Mouse (Mus musculus): ENCODE results near the gene Birc5. TPM values are rescaled to one million over a fixed set of nuclear protein-coding genes. Genes with fewer than 3 reads are reported as not detected.
"Not testable (repeated sequence)": the region's sequence is repeated elsewhere in the genome, so short reads cannot be mapped to it uniquely, and the experiment has no call there.

Birc5 gene
- polyA plus RNA-seq, 1 experiment from 2014 or later = 244 TPM

GRCm38 (mm10) chr11:117814704-117815366, 34.2 kb upstream of the Birc5 start:
- Histone ChIP-seq H3K27me3 (ENCODE audit: control insufficient read depth, insufficient read depth, low read length) (no peaks in the 10 kb centered on the region), H3K36me3 (ENCODE audit: control insufficient read depth, insufficient read depth) (peaks cover 45% of the 10 kb centered on the region), H3K4me1 (ENCODE audit: control insufficient read depth, insufficient read depth, low read length) (peaks cover 45% of the 10 kb centered on the region), H3K4me3 (ENCODE audit: low read length) (no peak overlapping the region), H3K27ac (ENCODE audit: low read length) (peak overlapping the region; percentile 60), H3K9me3 (replicated peaks; ENCODE audit: control insufficient read depth, low read length) (no peaks in the 10 kb centered on the region), H3K4me2 (ENCODE audit: low read depth, low read length) (no peak overlapping the region), H3K9ac (ENCODE audit: low read length) (no peak overlapping the region; the same call in 1 of the 2 replicates)
- ATAC-seq (replicated peaks; ENCODE audit: extremely low read depth, insufficient read depth, low FRiP score) = no peak
- WGBS = 82% methylated on average over 6 of the region's 6 CpGs

GRCm38 (mm10) chr11:117815850-117816249, 33.2 kb upstream of the Birc5 start:
- ATAC-seq (replicated peaks; ENCODE audit: extremely low read depth, insufficient read depth, low FRiP score); H3K4me2 ChIP-seq (ENCODE audit: low read depth, low read length); H3K27me3 ChIP-seq (ENCODE audit: control insufficient read depth, insufficient read depth, low read length); H3K4me3 ChIP-seq (ENCODE audit: low read length); H3K9me3 ChIP-seq (replicated peaks; ENCODE audit: control insufficient read depth, low read length); H3K9ac ChIP-seq (ENCODE audit: low read length); H3K27ac ChIP-seq (ENCODE audit: low read length): not testable (repeated sequence)
- peaks cover 46% of the 10 kb centered on the region for H3K4me1 ChIP-seq (ENCODE audit: control insufficient read depth, insufficient read depth, low read length)
- H3K36me3 ChIP-seq (ENCODE audit: control insufficient read depth, insufficient read depth) = peaks cover 53% of the 10 kb centered on the region
- WGBS = 78% methylated on average over 9 of the region's 9 CpGs

- Histone ChIP-seq H3K9me3 (replicated peaks; ENCODE audit: control insufficient read depth, low read length) (no peaks in the 10 kb centered on the region), H3K4me1 (ENCODE audit: control insufficient read depth, insufficient read depth, low read length) (peaks cover 40% of the 10 kb centered on the region), H3K4me3 (ENCODE audit: low read length) (no peak overlapping the region), H3K27ac (ENCODE audit: low read length) (no peak overlapping the region), H3K36me3 (ENCODE audit: control insufficient read depth, insufficient read depth) (peaks cover 54% of the 10 kb centered on the region), H3K9ac (ENCODE audit: low read length) (no peak overlapping the region), H3K4me2 (ENCODE audit: low read depth, low read length) (no peak overlapping the region), H3K27me3 (ENCODE audit: control insufficient read depth, insufficient read depth, low read length) (no peaks in the 10 kb centered on the region)
- ATAC-seq (replicated peaks; ENCODE audit: extremely low read depth, insufficient read depth, low FRiP score) = no peak
- 88% methylated on average over 12 of the region's 13 CpGs for WGBS
Measured at GRCm38 (mm10) chr11:117816389-117816996, 32.6 kb upstream of the Birc5 start.

GRCm38 (mm10) chr11:117819095-117819494, 30.0 kb upstream of the Birc5 start:
- H3K9ac ChIP-seq (ENCODE audit: low read length) = peak overlapping the region; percentile 48
- 50% methylated on average over 8 of the region's 8 CpGs for WGBS
- H3K4me1 ChIP-seq (ENCODE audit: control insufficient read depth, insufficient read depth, low read length) = peaks cover 53% of the 10 kb centered on the region
- peak overlapping the region; percentile 94 for H3K27ac ChIP-seq (ENCODE audit: low read length)
- peak; percentile 79 for ATAC-seq (replicated peaks; ENCODE audit: extremely low read depth, insufficient read depth, low FRiP score)
- H3K27me3 ChIP-seq (ENCODE audit: control insufficient read depth, insufficient read depth, low read length) = no peaks in the 10 kb centered on the region
- H3K4me3 ChIP-seq (ENCODE audit: low read length) = no peak overlapping the region
- H3K9me3 ChIP-seq (replicated peaks; ENCODE audit: control insufficient read depth, low read length) = no peaks in the 10 kb centered on the region
- H3K4me2 ChIP-seq (ENCODE audit: low read depth, low read length) = peak overlapping the region; percentile 43
- H3K36me3 ChIP-seq (ENCODE audit: control insufficient read depth, insufficient read depth) = peaks cover 54% of the 10 kb centered on the region

GRCm38 (mm10) chr11:117820173-117820572, 28.9 kb upstream of the Birc5 start:
- no peak for ATAC-seq (replicated peaks; ENCODE audit: extremely low read depth, insufficient read depth, low FRiP score)
- Histone ChIP-seq H3K4me3 (ENCODE audit: low read length) (no peak overlapping the region), H3K4me2 (ENCODE audit: low read depth, low read length) (no peak overlapping the region), H3K27ac (ENCODE audit: low read length) (peak overlapping the region; percentile 94), H3K9me3 (replicated peaks; ENCODE audit: control insufficient read depth, low read length) (no peaks in the 10 kb centered on the region), H3K4me1 (ENCODE audit: control insufficient read depth, insufficient read depth, low read length) (peaks cover 50% of the 10 kb centered on the region), H3K27me3 (ENCODE audit: control insufficient read depth, insufficient read depth, low read length) (no peaks in the 10 kb centered on the region), H3K36me3 (ENCODE audit: control insufficient read depth, insufficient read depth) (peaks cover 48% of the 10 kb centered on the region), H3K9ac (ENCODE audit: low read length) (peak overlapping the region; percentile 33; the same call in 1 of the 2 replicates)
- 90% methylated on average over 7 of the region's 7 CpGs for WGBS

GRCm38 (mm10) chr11:117821868-117822267, 27.2 kb upstream of the Birc5 start:
- H3K36me3 ChIP-seq (ENCODE audit: control insufficient read depth, insufficient read depth) = peaks cover 38% of the 10 kb centered on the region
- ATAC-seq (replicated peaks; ENCODE audit: extremely low read depth, insufficient read depth, low FRiP score) = no peak
- no peaks in the 10 kb centered on the region for H3K27me3 ChIP-seq (ENCODE audit: control insufficient read depth, insufficient read depth, low read length)
- no peak overlapping the region for H3K4me3 ChIP-seq (ENCODE audit: low read length)
- no peak overlapping the region for H3K4me2 ChIP-seq (ENCODE audit: low read depth, low read length)
- no peaks in the 10 kb centered on the region for H3K9me3 ChIP-seq (replicated peaks; ENCODE audit: control insufficient read depth, low read length)
- peak overlapping the region; percentile 17; the same call in 1 of the 2 replicates for H3K27ac ChIP-seq (ENCODE audit: low read length)
- H3K4me1 ChIP-seq (ENCODE audit: control insufficient read depth, insufficient read depth, low read length) = peaks cover 62% of the 10 kb centered on the region
- H3K9ac ChIP-seq (ENCODE audit: low read length) = no peak overlapping the region
- 93% methylated on average over 9 of the region's 9 CpGs for WGBS

GRCm38 (mm10) chr11:117822728-117823241, 26.3 kb upstream of the Birc5 start:
- peak overlapping the region; percentile 90 for H3K4me2 ChIP-seq (ENCODE audit: low read depth, low read length)
- peak overlapping the region; percentile 54 for H3K9ac ChIP-seq (ENCODE audit: low read length)
- ATAC-seq (replicated peaks; ENCODE audit: extremely low read depth, insufficient read depth, low FRiP score) = no peak
- 36% methylated on average over 7 of the region's 7 CpGs for WGBS
- H3K9me3 ChIP-seq (replicated peaks; ENCODE audit: control insufficient read depth, low read length) = no peaks in the 10 kb centered on the region
- H3K27ac ChIP-seq (ENCODE audit: low read length) = peak overlapping the region; percentile 76
- no peak overlapping the region for H3K4me3 ChIP-seq (ENCODE audit: low read length)
- peaks cover 71% of the 10 kb centered on the region for H3K4me1 ChIP-seq (ENCODE audit: control insufficient read depth, insufficient read depth, low read length)
- peaks cover 34% of the 10 kb centered on the region for H3K36me3 ChIP-seq (ENCODE audit: control insufficient read depth, insufficient read depth)
- no peaks in the 10 kb centered on the region for H3K27me3 ChIP-seq (ENCODE audit: control insufficient read depth, insufficient read depth, low read length)

- Histone ChIP-seq H3K27me3 (ENCODE audit: control insufficient read depth, insufficient read depth, low read length) (no peaks in the 10 kb centered on the region), H3K4me3 (ENCODE audit: low read length) (no peak overlapping the region), H3K4me1 (ENCODE audit: control insufficient read depth, insufficient read depth, low read length) (peaks cover 71% of the 10 kb centered on the region), H3K9ac (ENCODE audit: low read length) (peak overlapping the region; percentile 48), H3K9me3 (replicated peaks; ENCODE audit: control insufficient read depth, low read length) (no peaks in the 10 kb centered on the region), H3K27ac (ENCODE audit: low read length) (peak overlapping the region; percentile 76), H3K36me3 (ENCODE audit: control insufficient read depth, insufficient read depth) (peaks cover 28% of the 10 kb centered on the region), H3K4me2 (ENCODE audit: low read depth, low read length) (peak overlapping the region; percentile 90; the same call in 1 of the 2 replicates)
- 87% methylated on average over 6 of the region's 6 CpGs for WGBS
- no peak for ATAC-seq (replicated peaks; ENCODE audit: extremely low read depth, insufficient read depth, low FRiP score)
Measured at GRCm38 (mm10) chr11:117823411-117823810, 25.6 kb upstream of the Birc5 start.
